Mouse (Mus musculus): ENCODE measurements at regions not wholly inside any gene's neighbourhood (a gene's known extent, or its start where the extent isn't known, plus 50 kb on each side); places are given as distances from the start of the nearest gene placed in this dataset.

DNA sequence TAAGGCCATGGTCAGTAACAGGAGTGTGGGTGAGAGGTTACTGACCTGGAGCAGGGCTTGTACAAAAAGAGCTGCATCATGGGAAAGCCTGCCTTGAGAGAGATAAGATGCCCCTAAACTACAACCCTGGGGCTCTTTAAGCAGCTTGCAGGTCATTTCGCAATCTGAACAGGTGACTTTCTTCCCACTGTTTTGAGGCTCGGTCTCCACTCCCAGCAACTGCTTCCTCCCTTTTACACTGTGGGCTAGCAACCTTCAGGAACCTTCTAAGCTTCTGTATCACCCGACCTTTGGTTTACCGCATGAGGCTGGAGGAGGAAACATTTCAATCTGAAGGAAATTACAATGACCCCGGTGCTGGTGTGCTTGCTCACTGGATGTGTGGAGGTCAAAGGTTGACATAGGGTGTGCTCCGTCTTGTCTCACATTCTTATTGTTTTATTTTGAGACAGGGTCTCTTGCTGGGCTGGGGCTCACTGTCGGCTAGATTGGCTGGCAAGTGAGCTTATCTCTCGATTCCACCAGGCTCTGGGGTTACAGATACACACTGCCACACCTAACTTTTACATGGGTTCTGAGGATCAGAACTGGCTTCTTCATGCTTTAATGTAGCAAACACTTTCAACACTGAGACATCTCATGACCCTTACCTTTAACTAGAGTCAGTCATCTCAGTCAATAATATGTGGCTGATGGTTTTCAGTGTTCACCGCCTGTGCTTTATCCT, 71.1 kb upstream of the Ccdc71l start:
- no peak for TF ChIP-seq CTCF (IDR thresholded peaks at IDR 0.05; ENCODE audit: low read depth)
- no peaks in the 10 kb centered on the region for H3K4me1 ChIP-seq (ENCODE audit: insufficient read depth, low read length)
- H3K27ac ChIP-seq = no peak overlapping the region
- no peaks in the 10 kb centered on the region for H3K36me3 ChIP-seq (ENCODE audit: insufficient read depth, low read length)
- WGBS = 65% methylated on average over 9 of the region's 9 CpGs
- H3K4me2 ChIP-seq (ENCODE audit: low read depth, low read length) = no peak overlapping the region
- H3K4me3 ChIP-seq (ENCODE audit: low read length) = no peak overlapping the region
- no peaks in the 10 kb centered on the region for H3K27me3 ChIP-seq (ENCODE audit: insufficient read depth, low read length)
- no peaks in the 10 kb centered on the region for H3K9me3 ChIP-seq (ENCODE audit: low read length)
- H3K9ac ChIP-seq (replicated peaks; ENCODE audit: low read length) = no peak overlapping the region
- DNase-seq (ENCODE audit: low spot score) (no peak), ATAC-seq (no peak)

DNA sequence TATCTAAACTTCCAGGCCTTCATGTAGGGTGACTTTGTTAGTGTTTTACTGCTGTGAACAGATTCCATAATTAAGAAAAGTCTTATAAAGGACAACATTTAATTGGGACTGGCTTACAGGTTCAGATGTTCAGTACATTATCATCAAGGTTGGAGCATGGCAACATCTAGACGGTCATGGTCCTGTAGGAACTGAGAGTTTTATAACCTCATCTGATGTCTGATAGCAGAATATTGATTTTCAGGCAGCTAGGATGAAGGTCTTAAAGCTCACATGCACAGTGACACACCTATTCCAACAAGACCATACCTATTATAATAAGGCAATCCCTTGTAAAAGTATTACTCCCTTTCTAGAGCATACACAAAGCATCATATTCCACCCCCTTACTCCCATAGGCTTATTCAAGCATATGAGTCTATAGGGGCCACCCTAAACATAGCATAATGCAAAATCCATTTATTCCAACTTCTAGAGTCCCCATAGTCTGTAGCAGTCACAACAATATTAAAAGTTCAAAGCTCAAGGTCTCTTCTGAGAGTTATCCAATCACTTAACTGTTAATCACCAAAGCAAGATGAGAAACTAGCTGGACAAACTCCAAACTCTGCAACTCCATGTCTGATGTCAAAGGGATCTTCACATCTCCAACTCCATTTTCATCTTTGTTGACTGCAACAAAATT, 63.3 kb upstream of the Ccdc71l start:
- Histone ChIP-seq H3K27ac (no peak overlapping the region), H3K4me1 (ENCODE audit: insufficient read depth, low read length) (no peaks in the 10 kb centered on the region), H3K4me3 (ENCODE audit: low read length) (no peak overlapping the region), H3K27me3 (ENCODE audit: insufficient read depth, low read length) (no peaks in the 10 kb centered on the region), H3K9me3 (ENCODE audit: low read length) (no peaks in the 10 kb centered on the region), H3K4me2 (ENCODE audit: low read depth, low read length) (no peak overlapping the region), H3K9ac (replicated peaks; ENCODE audit: low read length) (no peak overlapping the region), H3K36me3 (ENCODE audit: insufficient read depth, low read length) (no peaks in the 10 kb centered on the region)
- TF ChIP-seq CTCF (IDR thresholded peaks at IDR 0.05; ENCODE audit: low read depth) = no peak
- DNase-seq (ENCODE audit: low spot score) = no peak
- 92% methylated on average over 1 of the region's 1 CpGs for WGBS
- ATAC-seq = no peak
